Mouse (Mus musculus): ENCODE data around the gene 6030408B16Rik.
"Not testable (repeated sequence)": the region's sequence is repeated elsewhere in the genome, so short reads cannot be mapped to it uniquely, and the experiment has no call there.

The 6030408B16Rik gene

GRCm38 (mm10) chr15:101321126-101321525 is 28.1 kb downstream of the 6030408B16Rik start:
- no peak for DNase-seq (ENCODE audit: low spot score in 2 of 2)

GRCm38 (mm10) chr15:101322106-101322505 is 29.1 kb downstream of the 6030408B16Rik start:
- no peak for DNase-seq (ENCODE audit: low spot score in 2 of 2)

- no peak for DNase-seq (ENCODE audit: low spot score in 2 of 2)
These were observed 29.6 kb downstream of the 6030408B16Rik start for GRCm38 (mm10) chr15:101322640-101323039.

GRCm38 (mm10) chr15:101323511-101323910 is 30.5 kb downstream of the 6030408B16Rik start:
- no peak for DNase-seq (ENCODE audit: low spot score in 2 of 2)

DNA sequence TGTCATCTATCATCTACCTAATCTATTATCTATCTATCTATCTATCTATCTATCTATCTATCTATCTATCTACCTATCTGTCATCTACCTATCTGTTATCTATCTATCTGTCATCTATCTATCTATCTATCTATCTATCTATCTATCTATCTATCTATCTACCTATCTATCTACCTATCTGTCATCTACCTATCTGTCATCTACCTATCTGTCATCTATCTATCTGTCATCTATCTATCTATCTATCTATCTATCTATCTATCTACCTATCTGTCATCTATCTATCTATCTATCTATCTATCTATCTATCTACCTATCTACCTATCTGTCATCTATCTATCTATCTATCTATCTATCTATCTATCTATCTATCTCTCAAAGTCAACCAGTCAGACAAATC is 31.4 kb downstream of the 6030408B16Rik start:
- not testable (repeated sequence) for DNase-seq (ENCODE audit: low spot score in 2 of 2)

- DNase-seq (ENCODE audit: low spot score in 2 of 2), result no peak
These were observed 33.1 kb downstream of the 6030408B16Rik start for GRCm38 (mm10) chr15:101325991-101326534.

GRCm38 (mm10) chr15:101327282-101327681 is 34.3 kb downstream of the 6030408B16Rik start:
- DNase-seq (ENCODE audit: low spot score in 2 of 2), result peak; percentile 78 to 80

DNA sequence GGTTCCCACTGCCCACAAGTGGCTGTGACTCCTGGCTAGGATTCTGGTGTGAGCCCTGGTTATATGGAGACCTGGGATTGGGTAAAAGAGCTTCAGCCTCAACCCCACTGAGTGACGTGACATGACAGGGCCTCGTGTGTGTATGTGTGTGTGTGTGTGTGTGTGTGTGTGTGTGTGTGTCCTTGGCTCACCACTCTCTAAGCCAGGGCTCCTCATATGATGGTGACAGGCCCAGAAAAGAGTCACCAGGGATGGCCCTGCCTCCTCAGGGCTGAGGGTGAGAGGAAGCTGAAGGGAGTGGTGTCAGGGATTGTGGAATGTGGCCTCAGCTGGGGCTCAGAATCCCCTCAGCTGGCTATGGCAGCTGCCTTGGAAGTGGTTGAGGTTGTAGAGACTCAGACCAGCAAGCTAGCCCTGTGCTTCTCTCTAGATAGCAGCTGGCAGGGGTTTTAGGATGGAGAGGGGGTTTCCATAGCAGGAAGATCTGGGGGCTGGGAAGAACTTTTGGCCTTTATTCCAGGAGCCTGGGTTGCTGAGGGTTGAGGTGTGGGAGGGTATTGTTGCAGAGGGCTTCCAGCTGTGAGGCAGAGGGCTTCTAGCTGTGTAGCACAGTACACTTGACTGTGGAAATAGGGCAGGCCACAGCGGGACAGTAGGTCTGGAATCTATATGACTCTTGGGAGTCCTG is 36.0 kb downstream of the 6030408B16Rik start:
- DNase-seq (ENCODE audit: low spot score in 2 of 2), result no peak

DNA sequence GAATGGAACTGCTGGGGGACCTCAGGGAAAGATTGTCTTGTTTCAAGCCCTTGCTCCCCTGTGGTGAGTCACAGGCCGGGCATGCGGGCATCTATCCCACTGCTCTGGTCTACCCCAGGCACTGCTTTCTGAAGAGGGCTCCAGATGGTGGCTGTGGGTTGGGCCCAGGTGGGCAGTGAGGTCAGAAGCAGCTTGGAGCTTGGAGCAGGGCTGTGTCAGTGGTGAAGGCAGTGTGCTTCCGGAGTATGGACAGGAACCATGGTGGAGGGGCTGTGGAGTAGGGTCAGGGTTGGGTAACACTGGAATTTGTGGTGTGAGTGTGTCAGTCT is 36.5 kb downstream of the 6030408B16Rik start:
- DNase-seq (ENCODE audit: low spot score in 2 of 2), result no peak

- no peak for DNase-seq (ENCODE audit: low spot score in 2 of 2)
These were observed 38.1 kb downstream of the 6030408B16Rik start for GRCm38 (mm10) chr15:101331090-101331489.

- DNase-seq (ENCODE audit: low spot score in 2 of 2), result no peak
These were observed 39.4 kb downstream of the 6030408B16Rik start for GRCm38 (mm10) chr15:101332370-101332769.

- no peak for DNase-seq (ENCODE audit: low spot score in 2 of 2)
These were observed 40.2 kb downstream of the 6030408B16Rik start for GRCm38 (mm10) chr15:101333165-101333564.

DNA sequence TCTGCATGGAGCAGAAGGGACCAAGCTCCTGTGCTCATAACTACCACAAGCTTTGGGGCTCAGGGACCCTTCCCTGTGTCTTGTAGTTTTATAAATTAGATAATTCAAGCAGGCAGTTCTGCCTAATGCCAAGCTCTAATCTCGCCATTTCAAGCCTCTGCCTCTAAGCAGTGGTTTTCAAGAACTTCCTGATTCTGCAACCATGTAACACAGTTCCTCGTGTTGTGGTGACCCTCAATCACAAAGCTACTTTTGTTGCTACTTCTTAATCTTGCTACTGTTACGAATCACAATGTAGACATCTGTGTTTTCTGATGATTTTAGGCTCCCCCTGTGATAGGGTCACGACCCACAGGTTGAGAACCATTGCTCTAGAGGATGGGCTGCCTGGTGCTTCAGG is 40.6 kb downstream of the 6030408B16Rik start:
- DNase-seq (ENCODE audit: low spot score in 2 of 2), result no peak

- no peak for DNase-seq (ENCODE audit: low spot score in 2 of 2)
These were observed 43.6 kb downstream of the 6030408B16Rik start for GRCm38 (mm10) chr15:101336474-101337174.

DNA sequence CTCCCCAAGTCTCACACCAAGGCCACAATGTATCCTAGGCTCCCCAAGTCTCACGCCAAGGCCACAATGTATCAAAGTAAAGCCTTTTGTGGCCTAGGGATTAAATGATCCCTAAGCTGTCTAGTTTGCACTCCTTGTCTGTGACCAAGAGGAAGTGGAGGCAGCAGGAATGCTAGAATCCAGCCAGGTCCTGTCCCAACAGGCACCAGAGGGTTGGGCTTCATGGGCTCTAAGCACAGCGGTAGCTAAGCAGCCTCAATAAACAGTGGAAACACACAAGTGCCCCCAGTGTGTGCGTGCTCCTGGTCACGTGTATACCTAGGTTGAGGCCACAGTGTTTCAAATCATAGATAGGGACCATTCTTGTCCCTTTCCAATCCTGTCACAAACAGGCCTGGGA is 45.3 kb downstream of the 6030408B16Rik start:
- no peak for DNase-seq (ENCODE audit: low spot score in 2 of 2)

GRCm38 (mm10) chr15:101339537-101339936 is 46.5 kb downstream of the 6030408B16Rik start:
- DNase-seq (ENCODE audit: low spot score in 2 of 2), result peak; percentile 90 to 93

GRCm38 (mm10) chr15:101341797-101342515 is 48.9 kb downstream of the 6030408B16Rik start:
- DNase-seq (ENCODE audit: low spot score in 2 of 2), result peak; percentile 49 to 62

Data from frontal cortex, postnatal 25 days (tissue).